Mouse (Mus musculus): Measurements from ENCODE around the gene Gm20388.

DNA sequence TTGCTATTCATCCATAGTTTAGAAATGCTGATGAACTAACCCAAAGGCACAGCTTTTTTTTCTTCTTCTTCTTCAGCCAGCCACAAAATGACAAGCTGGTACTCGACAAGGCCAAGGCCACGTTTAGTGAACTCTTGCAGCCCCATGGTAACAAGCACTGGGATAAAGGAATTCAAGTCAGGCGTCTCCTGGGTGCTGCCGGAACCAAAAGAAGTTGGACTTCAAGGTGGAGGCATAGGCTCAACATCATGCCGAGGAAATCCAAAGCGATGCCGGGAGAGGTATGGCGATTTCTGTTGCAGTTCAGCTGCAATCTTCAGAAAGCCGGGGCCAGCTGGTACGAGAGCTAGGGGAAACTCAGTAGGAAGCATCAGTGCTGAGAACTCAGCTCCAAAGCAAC is 3328.8 kb downstream of the Gm20388 start:
- TF ChIP-seq CTCF (IDR thresholded peaks at IDR 0.05; ENCODE audit: low read depth) (no peak), EP300 (IDR thresholded peaks at IDR 0.05; ENCODE audit: low read depth) (no peak)
